Mouse (Mus musculus): ENCODE data around the gene Nup153.
A peak's percentile ranks its signal among the peaks of the same experiment; 100 is the strongest.

Gene Nup153

GRCm38 (mm10) chr13:46669048-46669619 is 58.6 kb downstream of the Nup153 start, which contains the start of gene Fam8a1:
TSS of gene Fam8a1 (plus strand) at chr13:46669522.
- peak; percentile 99 for DNase-seq

GRCm38 (mm10) chr13:46663461-46663964 is 64.2 kb downstream of the Nup153 start:
- DNase-seq: peak; percentile 61

DNA sequence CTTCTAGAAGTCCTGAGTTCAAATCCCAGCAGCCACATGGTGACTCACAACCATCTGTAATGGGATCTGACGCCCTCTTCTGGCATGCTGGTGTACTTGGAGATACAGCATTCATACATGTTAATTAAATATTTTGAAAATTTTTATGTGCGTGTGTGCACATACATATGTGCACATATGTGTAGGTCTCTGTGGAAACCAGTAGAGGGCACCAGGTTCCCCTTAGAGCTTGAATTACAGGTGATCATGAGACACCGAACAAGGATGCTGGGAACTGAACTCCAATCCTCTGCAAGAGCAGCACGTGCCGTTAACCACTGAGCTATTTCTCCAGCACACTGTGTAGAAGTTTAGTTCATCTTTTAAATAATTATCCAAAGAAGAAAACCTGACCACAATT is 68.5 kb downstream of the Nup153 start:
- no peak for DNase-seq

- no peak for DNase-seq
Measured at GRCm38 (mm10) chr13:46654566-46654965, 73.2 kb downstream of the Nup153 start.

GRCm38 (mm10) chr13:46653671-46654070 is 74.1 kb downstream of the Nup153 start:
- DNase-seq: peak; percentile 72

- DNase-seq: peak; percentile 50
Measured at GRCm38 (mm10) chr13:46652671-46653070, 75.1 kb downstream of the Nup153 start.

DNA sequence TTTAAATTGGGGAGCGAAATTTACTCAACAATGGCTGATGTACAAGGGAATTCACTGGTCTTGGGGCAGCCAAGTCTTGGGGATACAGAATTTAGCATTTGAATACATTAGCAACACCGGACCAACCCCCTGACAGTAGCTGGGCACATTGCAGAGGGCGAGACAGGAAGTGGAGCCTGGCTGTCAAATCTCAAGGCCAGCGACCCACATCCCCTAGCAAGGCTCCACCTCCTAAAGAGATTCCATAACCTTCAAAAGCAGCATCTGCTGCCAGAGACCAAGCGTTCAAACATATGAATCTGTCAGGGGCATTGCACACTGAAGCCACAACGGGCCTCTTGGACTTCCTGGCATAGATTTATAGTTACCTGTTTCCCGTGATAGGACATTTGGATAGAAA is 75.9 kb downstream of the Nup153 start:
- peak; percentile 69 for DNase-seq

DNA sequence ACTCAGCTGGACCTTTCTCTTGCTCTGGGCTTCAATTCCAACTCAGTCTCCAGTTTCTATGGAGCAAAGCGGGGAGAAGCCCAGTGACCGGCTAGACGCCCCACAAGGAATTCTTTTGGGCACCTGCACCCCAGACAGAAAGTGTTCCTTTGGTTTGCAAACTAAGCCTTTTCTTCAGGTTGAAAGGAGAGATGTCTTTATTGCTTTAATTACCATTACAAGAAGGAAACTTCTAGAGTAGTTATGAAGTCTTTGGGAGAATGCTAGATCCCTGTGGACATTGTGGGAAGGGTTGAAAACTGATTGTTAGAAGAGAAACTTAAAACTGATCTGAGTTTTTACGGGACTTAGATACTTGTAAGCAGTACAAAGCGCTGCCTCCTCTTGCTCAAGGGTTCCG is 82.3 kb downstream of the Nup153 start:
- DNase-seq: no peak

- no peak for DNase-seq
Measured at GRCm38 (mm10) chr13:46644175-46644574, 83.6 kb downstream of the Nup153 start.

DNA sequence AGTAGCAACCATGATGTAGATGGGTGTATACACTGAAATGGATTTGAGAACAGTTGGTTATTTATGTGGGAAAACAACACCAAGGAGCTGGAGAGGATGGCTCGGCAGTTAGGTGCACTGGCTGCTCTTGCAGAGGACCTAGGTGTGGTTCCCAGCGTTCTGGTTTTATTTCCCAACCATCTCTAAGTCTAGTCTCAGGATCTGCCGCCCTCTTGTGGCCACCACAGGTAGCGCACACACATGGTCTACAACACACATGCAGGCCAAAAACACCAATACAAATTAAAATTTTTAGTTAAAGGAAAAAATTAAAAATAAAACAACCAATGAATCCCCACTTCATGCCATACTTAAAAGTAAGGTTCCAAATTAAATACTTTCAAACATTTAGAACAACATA is 85.4 kb downstream of the Nup153 start:
- DNase-seq: no peak

GRCm38 (mm10) chr13:46640608-46641468 is 86.9 kb downstream of the Nup153 start:
- DNase-seq: no peak

GRCm38 (mm10) chr13:46634133-46634488 is 93.6 kb downstream of the Nup153 start:
- no peak for DNase-seq

DNA sequence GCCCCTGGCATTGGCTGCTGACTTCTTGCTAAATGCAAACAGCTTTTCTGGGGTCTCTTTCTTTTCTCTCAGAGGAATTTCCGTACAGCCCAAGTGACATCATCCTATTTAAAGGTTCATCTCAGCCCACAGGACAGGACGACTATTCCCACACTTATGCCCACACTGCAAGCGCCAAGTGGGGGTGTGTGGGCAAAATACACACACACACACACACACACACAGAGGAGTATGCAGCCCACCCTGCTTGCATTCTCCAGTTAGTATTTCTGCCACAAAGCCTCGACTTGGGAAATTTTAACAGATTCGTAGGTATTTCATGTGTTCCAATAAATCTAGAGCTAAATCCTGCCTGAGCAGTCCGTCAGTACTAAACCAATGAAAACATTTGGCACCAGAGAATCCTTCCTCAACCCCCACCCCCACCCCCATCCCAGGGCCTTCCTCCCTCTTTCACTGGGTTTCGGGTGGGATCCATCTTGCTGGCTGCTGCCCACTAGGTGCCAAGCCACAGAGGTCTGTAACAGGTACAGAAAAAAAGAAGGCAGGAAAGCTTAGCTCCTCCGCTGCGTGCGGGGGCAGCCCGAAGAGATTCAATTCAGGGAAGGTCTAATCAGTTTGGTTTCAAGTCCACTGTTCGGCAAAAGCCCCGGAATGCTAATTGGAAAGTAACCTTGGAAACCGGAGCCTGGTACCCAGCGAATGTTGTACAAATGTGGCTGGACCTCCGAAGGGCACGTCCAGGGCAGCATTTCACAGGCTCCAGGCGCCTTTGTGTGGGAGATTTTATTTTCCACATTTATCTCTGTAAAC is 94.2 kb downstream of the Nup153 start:
- DNase-seq: no peak

- DNase-seq: no peak
Measured at GRCm38 (mm10) chr13:46632796-46633195, 94.9 kb downstream of the Nup153 start.
